Comparison of ENCODE assay signal across 25 mouse cellular contexts in the genomic region with DNA sequence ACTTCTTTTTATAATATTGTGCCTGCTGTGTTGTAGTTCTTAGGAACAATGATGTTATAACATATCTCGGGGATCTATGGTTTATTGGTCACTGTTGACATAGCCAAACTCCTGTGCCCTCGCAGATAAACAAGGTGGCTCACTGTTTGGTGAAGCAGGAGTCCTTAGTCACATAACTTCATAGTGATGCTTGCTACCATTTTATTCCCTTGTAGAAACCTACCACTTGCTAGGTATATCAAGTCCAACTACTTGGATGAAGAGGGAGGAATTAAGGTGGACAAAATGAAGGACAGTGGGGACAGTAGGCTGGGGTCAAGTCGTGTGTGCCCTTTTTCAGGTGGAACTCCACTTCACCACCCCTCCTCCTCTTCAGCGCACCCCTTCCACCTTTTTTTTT.
"Had no signal": no experiment of that assay in that cellular context is flagged by ENCODE, and none has a peak within 500 bp of the region (broad histone marks: within the 10 kb centered on the region; RNA-seq: fewer than 3 reads in every experiment).

No protein-coding gene starts in this region.

- H3K4me1 ChIP-seq: heart, embryonic 15.5 days; hindbrain, embryonic 12.5 days; intestine, embryonic 15.5 days; kidney, embryonic 15.5 days; limb, embryonic 15.5 days; liver, embryonic 12.5 days had no signal

- DNase-seq: gastrocnemius, adult 2 months; gastrocnemius, postnatal 10 days; gastrocnemius, postnatal 25 days; heart, postnatal 4 days; kidney, adult 11 months; kidney, adult 2 months; kidney, adult 9 months; kidney, postnatal 14 days; kidney, postnatal 36 days; layer of hippocampus, adult 9-11 months; layer of hippocampus, postnatal 36 days; left cerebral cortex, postnatal 4 days had no signal

- H3K27ac ChIP-seq: heart, adult 2 months; heart, embryonic 13.5 days; heart, embryonic 15.5 days; hindbrain, embryonic 10.5 days; hindbrain, embryonic 12.5 days; hindbrain, embryonic 14.5 days; intestine, embryonic 15.5 days; kidney, embryonic 15.5 days; kidney, postnatal 0 days; limb, embryonic 13.5 days; limb, embryonic 15.5 days; liver, embryonic 12.5 days; liver, embryonic 14.5 days had no signal

- H3K4me3 ChIP-seq: gastrocnemius, adult 2 months; heart, adult 2 months; heart, embryonic 13.5 days; heart, embryonic 15.5 days; hindbrain, embryonic 10.5 days; hindbrain, embryonic 12.5 days; intestine, embryonic 15.5 days; kidney, embryonic 15.5 days; limb, embryonic 13.5 days; limb, embryonic 15.5 days; liver, embryonic 12.5 days had no signal
